Mouse (Mus musculus) neural tube, embryonic 15.5 days (tissue): ENCODE measurements at regions not wholly inside any gene's neighbourhood (a gene's known extent, or its start where the extent isn't known, plus 50 kb on each side); places are given as distances from the start of the nearest gene placed in this dataset.
"Not testable (repeated sequence)": the region's sequence is repeated elsewhere in the genome, so short reads cannot be mapped to it uniquely, and the experiment has no call there.

Source experiments
- ATAC-seq: fragments of 200-750 bp; cut with Nextera tagmentation; 2 replicates; pipeline ENCODE4 v1.8.0; 2017; ENCODE audit warnings: mild to moderate bottlenecking, moderate TSS enrichment, moderate library complexity; ENCODE audit not compliant: low FRiP score
- H3K27ac ChIP-seq: fragments of 300-500 bp; sonication (generic); replicated peaks from 2 replicates; pipeline ENCODE4 v1.5.1; 2015; ENCODE audit warnings: mild to moderate bottlenecking, inconsistent platforms
- H3K27me3 ChIP-seq: fragments of 300-500 bp; sonication (generic); replicated peaks from 2 replicates; pipeline ENCODE4 v1.6.1; 2015; ENCODE audit warnings: inconsistent platforms
- H3K36me3 ChIP-seq: fragments of 300-500 bp; sonication (generic); 2 replicates; pipeline ENCODE4 v1.6.1; 2015; ENCODE audit warnings: inconsistent platforms
- H3K4me1 ChIP-seq: fragments of 300-500 bp; sonication (generic); 2 replicates; pipeline ENCODE4 v1.6.1; 2015; ENCODE audit warnings: inconsistent platforms
- H3K4me2 ChIP-seq: fragments of 300-500 bp; sonication (generic); 2 replicates; pipeline ENCODE4 v1.6.1; 2015; ENCODE audit warnings: inconsistent platforms, mild to moderate bottlenecking, moderate library complexity
- H3K4me3 ChIP-seq: fragments of 300-500 bp; sonication (generic); replicated peaks from 2 replicates; pipeline ENCODE4 v1.5.1; 2015; ENCODE audit warnings: mild to moderate bottlenecking, inconsistent platforms
- H3K9ac ChIP-seq: fragments of 300-500 bp; sonication (generic); replicated peaks from 2 replicates; pipeline ENCODE4 v1.6.1; 2015; ENCODE audit warnings: mild to moderate bottlenecking, inconsistent platforms
- H3K9me3 ChIP-seq: fragments of 300-500 bp; sonication (generic); replicated peaks from 2 replicates; pipeline ENCODE4 v1.6.1; 2016; ENCODE audit warnings: inconsistent platforms
- WGBS: fragments of 180-500 bp; shearing (Covaris S2); methylation state at CpG from one replicate; pipeline ENCODE4 v1.1.7; 2015; ENCODE audit warnings: mixed read lengths; 5-methylcytosine and 5-hydroxymethylcytosine counted together

- H3K4me2 ChIP-seq = peak overlapping the region; percentile 43
- H3K9ac ChIP-seq = no peak overlapping the region
- H3K27me3 ChIP-seq = peaks cover 34% of the 10 kb centered on the region
- 3% methylated on average over 19 of the region's 19 CpGs for WGBS
- H3K27ac ChIP-seq = 0 out of 2 replicates have a peak overlapping the region, but pooled peaks have one; percentile 28
- H3K36me3 ChIP-seq = no peaks in the 10 kb centered on the region
- peaks cover 23% of the 10 kb centered on the region for H3K4me1 ChIP-seq
- no peak overlapping the region for H3K4me3 ChIP-seq
- no peak for ATAC-seq
- no peaks in the 10 kb centered on the region for H3K9me3 ChIP-seq
Measured at GRCm38 (mm10) chr11:94882687-94883383, 53.2 kb upstream of the Col1a1 start.

GRCm38 (mm10) chr11:94881982-94882686, 53.9 kb upstream of the Col1a1 start:
- Histone ChIP-seq H3K4me3 (no peak overlapping the region), H3K27ac (peak overlapping the region; percentile 67), H3K27me3 (peaks cover 34% of the 10 kb centered on the region), H3K36me3 (no peaks in the 10 kb centered on the region), H3K9ac (no peak overlapping the region), H3K9me3 (no peaks in the 10 kb centered on the region), H3K4me1 (peaks cover 23% of the 10 kb centered on the region), H3K4me2 (peak overlapping the region; percentile 43)
- 24% methylated on average over 9 of the region's 9 CpGs for WGBS
- no peak for ATAC-seq

- no peak for ATAC-seq
- WGBS = 4% methylated on average over 26 of the region's 27 CpGs
Measured at GRCm38 (mm10) chr11:94880896-94881840, 54.9 kb upstream of the Col1a1 start.

GRCm38 (mm10) chr11:94876707-94877106, 59.3 kb upstream of the Col1a1 start:
- no peak for ATAC-seq
- 22% methylated on average over 1 of the region's 1 CpGs for WGBS

More at GRCm38 (mm10) chr11:94880896-94881840, 54.9 kb upstream of the Col1a1 start:
- Histone ChIP-seq H3K9ac (peak overlapping the region; percentile 32; the same call in 1 of the 2 replicates), H3K27me3 (peaks cover 34% of the 10 kb centered on the region), H3K27ac (peak overlapping the region; percentile 67), H3K4me3 (peak overlapping the region; percentile 20), H3K9me3 (no peaks in the 10 kb centered on the region), H3K4me2 (peak overlapping the region; percentile 57), H3K4me1 (peaks cover 23% of the 10 kb centered on the region), H3K36me3 (no peaks in the 10 kb centered on the region)

GRCm38 (mm10) chr11:94875026-94875425, 61.0 kb upstream of the Col1a1 start:
- Histone ChIP-seq H3K9ac (no peak overlapping the region), H3K4me3 (no peak overlapping the region), H3K27me3 (peaks cover 15% of the 10 kb centered on the region; the same call in 1 of the 2 replicates), H3K36me3 (no peaks in the 10 kb centered on the region), H3K9me3 (no peaks in the 10 kb centered on the region), H3K27ac (no peak overlapping the region), H3K4me1 (peaks cover 22% of the 10 kb centered on the region), H3K4me2 (no peak overlapping the region)
- no peak for ATAC-seq
- 71% methylated on average over 7 of the region's 7 CpGs for WGBS

More at GRCm38 (mm10) chr11:94876707-94877106, 59.3 kb upstream of the Col1a1 start:
- Histone ChIP-seq H3K4me3 (no peak overlapping the region), H3K4me2 (no peak overlapping the region), H3K27me3 (peaks cover 25% of the 10 kb centered on the region), H3K9ac (no peak overlapping the region), H3K9me3 (no peaks in the 10 kb centered on the region), H3K36me3 (no peaks in the 10 kb centered on the region), H3K4me1 (peaks cover 33% of the 10 kb centered on the region), H3K27ac (no peak overlapping the region)

- ATAC-seq = no peak
- no peaks in the 10 kb centered on the region for H3K36me3 ChIP-seq
- H3K4me3 ChIP-seq = no peak overlapping the region
- H3K9me3 ChIP-seq = no peaks in the 10 kb centered on the region
- peaks cover 22% of the 10 kb centered on the region for H3K4me1 ChIP-seq
- 14% methylated on average over 7 of the region's 7 CpGs for WGBS
- peaks cover 15% of the 10 kb centered on the region; the same call in 1 of the 2 replicates for H3K27me3 ChIP-seq
- peak overlapping the region; percentile 83; the same call in 1 of the 2 replicates for H3K4me2 ChIP-seq
- H3K27ac ChIP-seq = peak overlapping the region; percentile 61; the same call in 1 of the 2 replicates
- no peak overlapping the region for H3K9ac ChIP-seq
Measured at GRCm38 (mm10) chr11:94874155-94874561, 61.9 kb upstream of the Col1a1 start.

- peak overlapping the region; percentile 61; the same call in 1 of the 2 replicates for H3K27ac ChIP-seq
- peaks cover 15% of the 10 kb centered on the region; the same call in 1 of the 2 replicates for H3K27me3 ChIP-seq
- peaks cover 22% of the 10 kb centered on the region for H3K4me1 ChIP-seq
- H3K9ac ChIP-seq = no peak overlapping the region
- WGBS = 12% methylated on average over 7 of the region's 7 CpGs
- no peak overlapping the region for H3K4me3 ChIP-seq
- peak overlapping the region; percentile 83 for H3K4me2 ChIP-seq
- no peaks in the 10 kb centered on the region for H3K36me3 ChIP-seq
- H3K9me3 ChIP-seq = no peaks in the 10 kb centered on the region
- no peak; the same call in 1 of the 2 replicates for ATAC-seq
Measured at GRCm38 (mm10) chr11:94873693-94874092, 62.3 kb upstream of the Col1a1 start.

- H3K27me3 ChIP-seq = peaks cover 15% of the 10 kb centered on the region; the same call in 1 of the 2 replicates
- H3K4me1 ChIP-seq = peaks cover 22% of the 10 kb centered on the region
- ATAC-seq = peak; percentile 73
- H3K36me3 ChIP-seq = no peaks in the 10 kb centered on the region
- peak overlapping the region; percentile 23; the same call in 1 of the 2 replicates for H3K9ac ChIP-seq
- H3K4me2 ChIP-seq = peak overlapping the region; percentile 83
- peak overlapping the region; percentile 38 for H3K4me3 ChIP-seq
- no peaks in the 10 kb centered on the region for H3K9me3 ChIP-seq
- 3% methylated on average over 19 of the region's 19 CpGs for WGBS
- H3K27ac ChIP-seq = peak overlapping the region; percentile 45
Measured at GRCm38 (mm10) chr11:94872921-94873320, 63.1 kb upstream of the Col1a1 start.

GRCm38 (mm10) chr11:94870341-94870740, 65.7 kb upstream of the Col1a1 start:
- Histone ChIP-seq H3K27ac (no peak overlapping the region), H3K9ac (no peak overlapping the region), H3K9me3 (no peaks in the 10 kb centered on the region), H3K4me3 (no peak overlapping the region), H3K27me3 (peaks cover 15% of the 10 kb centered on the region; the same call in 1 of the 2 replicates), H3K36me3 (no peaks in the 10 kb centered on the region), H3K4me1 (peaks cover 22% of the 10 kb centered on the region), H3K4me2 (no peak overlapping the region)
- 5% methylated on average over 1 of the region's 1 CpGs for WGBS
- ATAC-seq = no peak

GRCm38 (mm10) chr11:94869866-94870265, 66.2 kb upstream of the Col1a1 start:
- not testable (repeated sequence) for H3K27ac ChIP-seq, ATAC-seq, H3K9ac ChIP-seq, H3K4me3 ChIP-seq, H3K36me3 ChIP-seq, H3K4me2 ChIP-seq, H3K9me3 ChIP-seq
- Histone ChIP-seq H3K27me3 (peaks cover 11% of the 10 kb centered on the region; the same call in 1 of the 2 replicates), H3K4me1 (peaks cover 22% of the 10 kb centered on the region)
- 30% methylated on average over 4 of the region's 4 CpGs for WGBS
